Mouse (Mus musculus): ENCODE measurements around the gene Magi1.

Magi1 gene

DNA sequence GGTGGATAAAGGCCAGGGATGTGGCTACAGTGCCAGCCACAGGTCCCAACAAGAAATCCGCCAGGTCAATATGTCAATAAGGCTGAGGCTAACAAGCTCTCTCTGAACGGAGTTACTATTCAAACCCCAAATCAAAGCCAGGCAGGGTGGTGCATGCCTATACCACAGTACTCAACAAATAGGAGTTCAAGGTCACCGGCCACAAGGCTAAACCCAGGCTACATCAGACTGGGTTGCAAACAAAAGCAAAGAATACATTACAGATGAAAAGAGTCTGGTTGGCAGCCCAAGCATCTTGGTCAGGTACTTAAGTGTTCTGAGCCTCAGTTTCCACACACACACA, 25.9 kb downstream of the Magi1 start:
- DNase-seq (ENCODE audit: low read depth, low spot score), result no peak

- DNase-seq (ENCODE audit: low read depth, low spot score), result no peak
Observed at GRCm38 (mm10) chr6:94256982-94257830, 26.5 kb downstream of the Magi1 start.

DNA sequence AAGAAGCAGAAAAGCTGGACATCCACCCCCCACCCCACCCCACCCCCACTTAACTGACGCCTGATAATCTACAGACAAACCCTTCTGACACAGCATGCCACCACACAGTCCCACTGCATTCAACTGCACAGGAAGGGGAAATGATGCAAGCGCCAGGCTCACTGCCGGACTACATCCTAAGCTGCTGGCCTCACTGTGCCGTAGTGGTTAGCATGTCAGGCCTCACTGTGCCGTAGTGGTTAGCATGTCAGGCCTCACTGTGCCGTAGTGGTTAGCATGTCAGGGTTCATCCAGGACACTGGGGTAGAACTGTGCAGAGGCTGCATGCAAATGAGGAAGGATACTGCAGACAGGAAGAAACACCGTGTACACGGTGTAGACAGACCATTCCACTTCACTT, 29.8 kb downstream of the Magi1 start:
- DNase-seq (ENCODE audit: low read depth, low spot score), result no peak

GRCm38 (mm10) chr6:94251358-94251945, 32.3 kb downstream of the Magi1 start:
- DNase-seq (ENCODE audit: low read depth, low spot score), result no peak

DNA sequence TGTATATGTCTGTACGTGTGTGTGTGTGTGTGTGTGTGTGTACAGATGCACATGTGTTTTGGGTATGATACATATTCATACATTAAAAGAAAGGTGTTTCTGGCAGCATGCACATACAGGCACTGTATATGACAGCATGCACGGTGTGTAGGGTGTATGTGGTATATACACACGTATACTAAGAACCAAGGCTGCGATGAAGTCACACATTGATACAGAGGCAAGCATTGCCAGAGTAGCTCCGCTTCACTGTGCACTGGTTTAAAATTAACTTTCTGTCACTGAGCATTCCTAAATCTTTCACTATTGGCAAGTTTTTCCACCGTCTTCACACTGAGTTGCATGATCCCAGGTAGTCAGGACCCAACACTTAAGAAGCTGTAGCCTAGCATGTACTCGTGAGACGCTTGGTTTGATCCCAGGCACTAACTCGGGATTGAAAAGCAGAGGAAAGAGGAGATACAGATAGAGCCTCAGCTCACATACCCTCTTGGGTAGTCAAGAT, 34.4 kb downstream of the Magi1 start:
- no peak for DNase-seq (ENCODE audit: low read depth, low spot score)

DNA sequence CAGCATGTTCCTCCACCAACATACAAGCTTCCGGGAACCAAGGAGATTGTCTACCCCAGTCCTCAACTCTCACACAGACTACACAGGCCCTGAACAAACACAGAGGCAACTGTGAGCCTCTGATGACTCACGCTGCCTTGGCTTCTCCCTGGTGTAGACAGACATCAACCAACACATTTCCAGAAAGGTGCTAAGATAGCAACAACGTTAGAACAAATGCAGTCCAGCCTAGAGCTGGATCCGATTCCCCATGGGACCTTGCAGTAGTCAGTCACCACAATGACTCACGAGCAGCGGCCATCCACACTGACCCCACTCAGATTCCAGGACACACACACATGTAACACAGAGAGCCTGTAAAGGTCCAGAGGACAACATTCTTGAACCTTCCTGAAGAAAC, 42.5 kb downstream of the Magi1 start:
- DNase-seq (ENCODE audit: low read depth, low spot score), result no peak

GRCm38 (mm10) chr6:94238643-94239042, 45.1 kb downstream of the Magi1 start:
- no peak for DNase-seq (ENCODE audit: low read depth, low spot score)

GRCm38 (mm10) chr6:94236899-94237298, 46.8 kb downstream of the Magi1 start:
- no peak for DNase-seq (ENCODE audit: low read depth, low spot score)

DNA sequence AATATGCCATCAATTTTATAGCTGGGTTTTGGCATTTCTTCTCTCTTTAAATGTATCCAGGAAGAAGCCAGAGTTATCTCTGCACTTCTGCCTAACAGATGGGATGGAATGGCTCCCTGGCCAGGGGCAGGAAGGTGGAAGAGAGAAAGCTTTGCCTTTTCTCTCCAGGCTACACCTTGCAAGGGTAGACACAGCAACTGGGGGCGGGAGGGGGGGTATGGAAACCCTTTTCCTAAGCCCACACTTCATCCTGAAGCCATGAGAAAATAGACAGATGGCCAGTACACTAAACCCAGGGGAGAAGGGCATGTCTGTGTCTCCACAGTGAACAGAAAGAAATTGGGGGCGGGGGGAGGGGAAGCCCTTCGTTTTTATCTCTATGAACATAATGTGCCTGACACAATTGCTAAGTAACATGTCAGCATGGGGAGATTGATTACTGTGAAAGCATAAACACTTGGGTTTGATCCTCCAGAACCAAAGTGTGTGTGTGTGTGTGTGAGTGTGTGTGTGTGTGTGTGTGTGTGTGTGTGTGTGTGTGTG, 51.4 kb downstream of the Magi1 start:
- no peak for DNase-seq (ENCODE audit: low read depth, low spot score)

DNA sequence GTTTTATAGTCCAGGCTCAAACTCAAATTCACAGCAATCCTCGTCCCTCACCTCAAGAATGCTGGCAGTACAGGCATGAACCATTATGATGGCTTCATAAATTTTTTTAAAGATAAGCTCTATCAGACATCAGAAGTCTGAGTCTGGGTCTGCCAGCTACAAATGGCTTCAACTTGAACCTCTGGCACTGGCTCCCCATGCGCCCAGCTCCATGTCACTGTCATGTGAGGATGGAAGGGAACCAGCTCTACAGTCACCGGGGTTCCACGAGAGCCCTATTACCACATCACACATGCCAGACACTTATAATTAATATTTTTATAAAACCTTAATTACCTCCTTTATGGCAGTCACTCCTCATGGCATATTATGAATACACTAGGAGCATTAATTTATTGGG, 51.9 kb downstream of the Magi1 start:
- no peak for DNase-seq (ENCODE audit: low read depth, low spot score)

- no peak for DNase-seq (ENCODE audit: low read depth, low spot score)
Observed at GRCm38 (mm10) chr6:94231367-94231766, 52.4 kb downstream of the Magi1 start.

GRCm38 (mm10) chr6:94230918-94231317, 52.8 kb downstream of the Magi1 start:
- DNase-seq (ENCODE audit: low read depth, low spot score), result no peak

- DNase-seq (ENCODE audit: low read depth, low spot score), result no peak
Observed at GRCm38 (mm10) chr6:94230129-94230528, 53.6 kb downstream of the Magi1 start.

GRCm38 (mm10) chr6:94226262-94226661, 57.5 kb downstream of the Magi1 start:
- no peak for DNase-seq (ENCODE audit: low read depth, low spot score)

GRCm38 (mm10) chr6:94225832-94226231, 57.9 kb downstream of the Magi1 start:
- DNase-seq (ENCODE audit: low read depth, low spot score), result no peak

DNA sequence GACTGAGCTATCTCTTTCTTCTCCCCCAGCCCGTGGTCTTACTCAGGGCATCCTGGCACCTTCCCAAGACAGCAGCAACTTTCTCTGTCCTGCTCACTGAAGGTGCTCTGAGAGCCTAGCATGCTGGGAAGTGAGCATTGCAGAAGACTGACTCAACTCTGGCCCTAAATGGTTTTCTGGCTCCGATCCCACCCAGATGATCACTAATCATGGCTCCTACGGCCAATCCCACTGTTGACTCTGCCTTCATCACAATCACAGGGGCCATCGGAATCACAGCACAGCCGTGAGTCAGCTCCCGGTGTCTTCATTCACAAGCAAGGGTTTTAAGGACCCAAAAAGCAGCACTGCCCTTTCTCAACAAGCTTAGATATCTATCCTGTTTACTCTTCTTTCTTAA, 58.6 kb downstream of the Magi1 start:
- DNase-seq (ENCODE audit: low read depth, low spot score), result no peak

- DNase-seq (ENCODE audit: low read depth, low spot score), result no peak
Observed at GRCm38 (mm10) chr6:94222253-94222652, 61.5 kb downstream of the Magi1 start.

DNA sequence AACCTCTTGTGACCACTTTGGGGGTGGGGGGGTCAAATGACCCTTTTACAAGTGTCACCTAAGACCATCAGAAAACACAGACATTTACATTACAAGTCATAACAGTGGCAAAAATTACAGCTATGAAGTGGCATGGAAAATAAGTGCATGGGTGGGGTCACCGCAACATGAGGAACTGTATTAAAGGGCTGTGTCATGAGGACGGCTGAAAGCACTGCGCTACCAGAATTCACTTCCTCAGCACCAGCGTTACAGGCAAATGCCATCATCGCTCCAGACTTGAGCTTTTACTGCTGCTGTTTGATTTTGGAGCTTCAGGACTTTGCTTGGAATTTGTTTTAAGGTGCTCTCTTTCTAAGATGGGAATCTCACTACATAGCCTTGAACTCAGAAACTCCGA, 62.0 kb downstream of the Magi1 start:
- no peak for DNase-seq (ENCODE audit: low read depth, low spot score)

DNA sequence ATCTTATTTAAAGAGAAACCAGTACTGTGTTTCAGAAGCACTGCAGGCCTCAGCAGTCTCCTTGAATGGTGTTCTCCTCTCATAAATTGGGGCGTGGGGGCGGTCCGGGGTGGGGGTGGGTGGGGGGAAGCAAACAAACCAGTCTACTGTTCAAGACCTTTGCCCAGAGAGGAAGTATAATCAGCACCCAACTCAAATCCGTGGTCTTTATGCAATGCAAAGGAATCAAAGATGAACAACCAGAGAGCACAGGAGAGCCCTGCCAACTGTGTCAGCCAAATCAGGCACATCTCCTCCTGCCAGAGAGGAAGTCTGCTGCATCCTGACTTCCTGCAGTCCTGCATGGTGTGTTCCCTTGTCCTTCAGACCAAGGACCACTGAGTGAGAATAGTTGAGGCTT, 65.6 kb downstream of the Magi1 start:
- no peak for DNase-seq (ENCODE audit: low read depth, low spot score)

GRCm38 (mm10) chr6:94215834-94216233, 67.9 kb downstream of the Magi1 start:
- DNase-seq (ENCODE audit: low read depth, low spot score), result no peak

DNA sequence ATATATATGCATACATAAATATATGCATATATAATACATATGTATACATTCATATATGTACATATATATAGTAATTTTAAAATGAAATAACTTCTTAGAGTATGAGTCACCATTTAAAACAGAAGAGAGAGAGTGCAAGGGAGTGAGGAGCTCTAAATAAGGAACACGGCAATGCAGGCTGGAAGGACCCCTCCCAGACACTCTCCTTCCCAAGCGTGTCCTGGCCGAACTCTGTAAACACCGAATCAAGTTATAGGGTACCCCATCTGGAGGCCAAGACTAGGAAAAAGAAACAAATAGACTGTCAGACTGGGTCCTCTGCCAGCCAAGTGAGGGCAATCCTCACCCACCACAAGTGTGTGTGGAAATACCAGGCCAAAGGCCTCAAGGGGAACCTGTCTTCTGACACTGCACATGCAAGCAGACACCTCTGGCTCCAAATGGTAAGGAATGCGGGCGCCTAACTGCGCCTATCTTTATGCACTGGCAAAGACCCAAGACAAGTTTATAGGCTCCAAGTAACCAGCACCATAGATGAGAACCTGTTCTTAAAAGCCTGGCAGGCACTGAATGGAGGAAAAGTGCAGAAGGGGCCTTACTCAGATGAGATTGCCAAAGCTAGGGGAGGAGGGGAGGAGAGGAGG, 68.7 kb downstream of the Magi1 start:
- DNase-seq (ENCODE audit: low read depth, low spot score), result no peak

GRCm38 (mm10) chr6:94205926-94206325, 77.8 kb downstream of the Magi1 start:
- no peak for DNase-seq (ENCODE audit: low read depth, low spot score)

All from c-Kit-negative CD71-positive TER-119-positive erythroid progenitor cells, embryonic 14.5 days (primary cell).